Mouse (Mus musculus) embryonic fibroblast, embryonic 13.5 days (primary cell): ENCODE results near the gene Fchsd2.

Experiments
- CTCF ChIP-seq: IDR thresholded peaks from 2 replicates; pipeline ENCODE4 v1.5.1; 2011; ENCODE audit warnings: mild to moderate bottlenecking, control low read depth, low read length, moderate library complexity, borderline replicate concordance; ENCODE audit not compliant: insufficient read depth
- POLR2A ChIP-seq: IDR thresholded peaks from 2 replicates; pipeline ENCODE4 v1.6.1; 2011; ENCODE audit warnings: low read depth, mild to moderate bottlenecking, control low read depth, low read length, moderate library complexity

DNA sequence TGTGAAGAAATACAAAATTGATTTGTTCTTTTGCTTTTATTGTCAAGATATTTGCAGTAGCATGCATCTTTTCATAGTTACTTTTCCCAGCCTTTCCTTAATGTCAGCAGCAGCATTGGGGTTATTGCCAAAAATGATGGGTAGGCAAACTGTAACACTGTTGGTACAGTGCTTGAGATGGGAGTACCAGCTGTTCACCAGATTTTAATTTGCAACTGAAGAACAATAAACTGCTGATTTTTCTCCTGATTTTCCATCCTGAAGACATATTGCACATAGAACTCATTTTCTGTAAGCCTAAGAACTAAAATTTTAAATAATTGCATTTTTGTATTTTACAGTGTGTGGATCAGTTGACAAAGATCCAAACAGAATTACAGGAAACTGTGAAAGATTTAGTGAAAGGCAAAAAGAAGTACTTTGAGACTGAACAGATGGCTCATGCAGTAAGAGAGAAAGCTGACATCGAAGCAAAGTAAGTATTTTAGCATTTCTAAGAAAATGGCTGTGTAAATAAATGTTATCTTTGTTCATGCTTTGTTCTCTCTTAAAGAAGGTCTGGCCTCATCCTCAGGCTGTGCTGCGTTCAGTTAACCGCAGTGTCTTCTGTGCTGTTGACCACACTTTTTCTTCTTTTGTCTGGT lies 98.8 kb downstream of the Fchsd2 start:
- no peak for TF ChIP-seq CTCF
- no peak for TF ChIP-seq POLR2A
